In genomic region chr13:73512776-73513673, GRCm38 (mm10) we compare ENCODE assay signal across 8 mouse cellular contexts. TPM values are rescaled to one million over a fixed set of nuclear protein-coding genes. Genes with fewer than 3 reads are reported as not detected.
DNase-seq lines count a peak whose midpoint lies in the region; ATAC-seq and TF ChIP-seq lines count a peak whose summit lies in the region.

No protein-coding gene starts in this region.

- TF ChIP-seq POLR2A in MEL (IDR thresholded peaks at IDR 0.05; ENCODE audit: control insufficient read depth in 1 of 2, insufficient read depth in 1 of 2, low read depth in 1 of 2, low read length in 2 of 2, poor library complexity in 1 of 2) = no peak

- H3K9ac ChIP-seq in MEL (ENCODE audit: control insufficient read depth, low read depth, low read length, poor library complexity, severe bottlenecking) = no peak overlapping the region
- H3K9ac ChIP-seq in forebrain, embryonic 11.5 days (ENCODE audit: low read length) = no peak overlapping the region
- H3K9ac ChIP-seq in hindbrain, embryonic 11.5 days (ENCODE audit: low read depth, low read length) = no peak overlapping the region
- no peak overlapping the region for H3K9ac ChIP-seq in lung, embryonic 16.5 days (ENCODE audit: low read length)

- no peaks in the 10 kb centered on the region for H3K27me3 ChIP-seq in MEL (ENCODE audit: control insufficient read depth in 1 of 2, insufficient read depth in 2 of 2, low read length in 2 of 2)
- H3K27me3 ChIP-seq in forebrain, embryonic 11.5 days (ENCODE audit: control insufficient read depth, insufficient read depth, low read length) = no peaks in the 10 kb centered on the region
- H3K27me3 ChIP-seq in hindbrain, embryonic 11.5 days (ENCODE audit: control insufficient read depth, insufficient read depth, low read length) = no peaks in the 10 kb centered on the region
- no peaks in the 10 kb centered on the region for H3K27me3 ChIP-seq in lung, embryonic 16.5 days (ENCODE audit: control insufficient read depth, insufficient read depth, low read depth, low read length)

- no peak overlapping the region for H3K4me2 ChIP-seq in forebrain, embryonic 11.5 days (ENCODE audit: low read depth, low read length, severe bottlenecking)
- no peak overlapping the region for H3K4me2 ChIP-seq in hindbrain, embryonic 11.5 days (replicated peaks; ENCODE audit: low read depth, low read length)
- no peak overlapping the region for H3K4me2 ChIP-seq in lung, embryonic 16.5 days (ENCODE audit: low read depth, low read length)

- TF ChIP-seq CTCF in MEL (IDR thresholded peaks at IDR 0.05 in 2 of 3, conservative IDR thresholded peaks at IDR 0.05 in 1 of 3; ENCODE audit: control insufficient read depth in 1 of 3, insufficient read depth in 1 of 3, low read depth in 2 of 3, low read length in 3 of 3, poor library complexity in 1 of 3, severe bottlenecking in 1 of 3) = peak; percentile 77 to 95 (median 87)
- peak; percentile 93 for TF ChIP-seq CTCF in layer of hippocampus, adult 2 months (conservative IDR thresholded peaks at IDR 0.05)

- peak; percentile 93 for TF ChIP-seq RAD21 in MEL (IDR thresholded peaks at IDR 0.05; ENCODE audit: low read depth, low read length)

- no peak for TF ChIP-seq EP300 in MEL (IDR thresholded peaks at IDR 0.05; ENCODE audit: low read depth in 1 of 2, low read length in 2 of 2)

- no peaks in the 10 kb centered on the region for H3K9me3 ChIP-seq in MEL (replicated peaks; ENCODE audit: insufficient read depth, low read length)
- no peaks in the 10 kb centered on the region for H3K9me3 ChIP-seq in forebrain, embryonic 11.5 days (ENCODE audit: control insufficient read depth, low read length)
- no peaks in the 10 kb centered on the region for H3K9me3 ChIP-seq in hindbrain, embryonic 11.5 days (ENCODE audit: control insufficient read depth, low read length)
- no peaks in the 10 kb centered on the region for H3K9me3 ChIP-seq in lung, embryonic 16.5 days (ENCODE audit: control insufficient read depth, low read length)

- H3K4me1 ChIP-seq in MEL (ENCODE audit: control insufficient read depth in 1 of 2, insufficient read depth in 2 of 2, low read length in 2 of 2) = no peaks in the 10 kb centered on the region
- no peaks in the 10 kb centered on the region for H3K4me1 ChIP-seq in forebrain, embryonic 11.5 days (replicated peaks; ENCODE audit: control insufficient read depth, insufficient read depth, low read length)
- H3K4me1 ChIP-seq in hindbrain, embryonic 11.5 days (replicated peaks; ENCODE audit: control insufficient read depth, insufficient read depth, low read length) = no peaks in the 10 kb centered on the region
- H3K4me1 ChIP-seq in lung, embryonic 16.5 days (replicated peaks; ENCODE audit: control insufficient read depth, insufficient read depth, low read length) = no peaks in the 10 kb centered on the region; the same call in 1 of the 2 replicates

- peak; percentile 77 for DNase-seq in MEL (ENCODE audit: low read depth, low spot score)
- peak; percentile 78 for DNase-seq in c-Kit-positive CD71-negative TER-119-negative erythroid progenitor cells, embryonic 14.5 days (ENCODE audit: low read depth)
- DNase-seq in forebrain, embryonic 11.5 days (ENCODE audit: low spot score) = peak; percentile 88
- DNase-seq in hindbrain, embryonic 11.5 days (ENCODE audit: low spot score) = peak; percentile 91
- DNase-seq in layer of hippocampus, adult 2 months (ENCODE audit: low spot score in 2 of 2) = peak; percentile 71 to 81
- DNase-seq in ovary, postnatal 10 days (ENCODE audit: low spot score) = peak; percentile 54
- peak; percentile 55 to 75 for DNase-seq in thymus, postnatal 10 days (ENCODE audit: low spot score in 2 of 2)

- peak; percentile 49; the same call in 1 of the 2 replicates for ATAC-seq in forebrain, embryonic 11.5 days (replicated peaks; ENCODE audit: low FRiP score)
- peak; percentile 61 for ATAC-seq in hindbrain, embryonic 11.5 days (ENCODE audit: low FRiP score)
- peak; percentile 16; the same call in 1 of the 2 replicates for ATAC-seq in lung, embryonic 16.5 days (ENCODE audit: low read depth)

- peaks cover 0 to 2% of the 10 kb centered on the region in 2 experiments; a peak in 1 of 4 replicates for H3K36me3 ChIP-seq in MEL (ENCODE audit: control insufficient read depth in 1 of 2, insufficient read depth in 2 of 2, low read length in 2 of 2)
- H3K36me3 ChIP-seq in forebrain, embryonic 11.5 days (ENCODE audit: control insufficient read depth, insufficient read depth, low read length) = peaks cover 3% of the 10 kb centered on the region; the same call in 1 of the 2 replicates
- H3K36me3 ChIP-seq in hindbrain, embryonic 11.5 days (ENCODE audit: control insufficient read depth, insufficient read depth, low read length) = no peaks in the 10 kb centered on the region; the same call in 1 of the 2 replicates
- peaks cover 44% of the 10 kb centered on the region for H3K36me3 ChIP-seq in lung, embryonic 16.5 days (ENCODE audit: control insufficient read depth, insufficient read depth, low read length)

- H3K4me3 ChIP-seq in MEL (ENCODE audit: control insufficient read depth in 1 of 2, insufficient read depth in 1 of 2, low read depth in 2 of 2, low read length in 2 of 2) = no peak overlapping the region
- no peak overlapping the region for H3K4me3 ChIP-seq in forebrain, embryonic 11.5 days (ENCODE audit: low read depth, low read length)
- H3K4me3 ChIP-seq in hindbrain, embryonic 11.5 days (ENCODE audit: low read depth, low read length) = no peak overlapping the region
- H3K4me3 ChIP-seq in layer of hippocampus, adult 2 months = no peak overlapping the region
- no peak overlapping the region for H3K4me3 ChIP-seq in lung, embryonic 16.5 days (ENCODE audit: low read length)

- H3K79me2 ChIP-seq in MEL (ENCODE audit: control insufficient read depth, insufficient read depth, low read length, poor library complexity) = no peaks in the 10 kb centered on the region

- H3K27ac ChIP-seq in MEL (ENCODE audit: control insufficient read depth, low read depth, low read length) = no peak overlapping the region
- no peak overlapping the region for H3K27ac ChIP-seq in forebrain, embryonic 11.5 days (ENCODE audit: low read depth, low read length)
- H3K27ac ChIP-seq in hindbrain, embryonic 11.5 days (ENCODE audit: low read depth, low read length) = no peak overlapping the region
- no peak overlapping the region for H3K27ac ChIP-seq in layer of hippocampus, adult 2 months
- H3K27ac ChIP-seq in lung, embryonic 16.5 days (ENCODE audit: low read length) = no peak overlapping the region

- WGBS in forebrain, embryonic 11.5 days = 64% methylated on average over 13 of the region's 13 CpGs
- WGBS in hindbrain, embryonic 11.5 days = 61% methylated on average over 13 of the region's 13 CpGs
- WGBS in lung, embryonic 16.5 days = 53% methylated on average over 13 of the region's 13 CpGs

TF ChIP-seq in MEL, 35 proteins besides CTCF, POLR2A, EP300 and RAD21:
- peak; percentile 83 for TF ChIP-seq SMC3 (IDR thresholded peaks at IDR 0.05; ENCODE audit: low read depth, low read length)
- no peak for TF ChIP-seq MAX (IDR thresholded peaks at IDR 0.05; ENCODE audit: low read length)
- peak; percentile 77 for TF ChIP-seq ZC3H11A (IDR thresholded peaks at IDR 0.05; ENCODE audit: low read depth, low read length)

RNA-seq across cellular contexts. Expression of gene Slc6a3, which starts 23.5 kb away (rescaled TPM):
- 0.07 and 0.08 TPM in 2 replicates for total RNA-seq in MEL (2012; rRNA removed)
- under 1 TPM in 1 of 2 experiments, not detected in 1; 0.10 TPM for polyA plus RNA-seq in MEL (2012; ENCODE audit: insufficient read depth in 1 of 2, insufficient read length in 2 of 2, low read depth in 1 of 2, low replicate concordance in 2 of 2, missing spikeins in 1 of 2)
- polyA plus RNA-seq in forebrain, embryonic 11.5 days (2014; fragmentation: Nextera tagmentation; extraction: Ambion mirVana) = 0.08 and 0.75 TPM in 2 replicates
- polyA plus RNA-seq in hindbrain, embryonic 11.5 days (2014; fragmentation: Nextera tagmentation; extraction: Ambion mirVana) = 0.36 TPM in 1 of 2 replicates, not detected in the other
- under 1 TPM in 1 of 2 experiments, not detected in 1; 0.20 TPM for total RNA-seq in layer of hippocampus, adult 2 months (2021)
- polyA plus RNA-seq in lung, embryonic 16.5 days (2015; fragmentation: Nextera tagmentation; extraction: Ambion mirVana) = 0.08 and 0.18 TPM in 2 replicates

RNA-seq across cellular contexts. Expression of gene Lpcat1, which starts 46.0 kb away (rescaled TPM):
- 30.5 and 38.8 TPM in 2 replicates for total RNA-seq in MEL (2012; rRNA removed)
- polyA plus RNA-seq in MEL (2012; ENCODE audit: insufficient read depth in 1 of 2, insufficient read length in 2 of 2, low read depth in 1 of 2, low replicate concordance in 2 of 2, missing spikeins in 1 of 2) = 10 to 100 TPM in 1 of 2 experiments, not detected in 1; 31.5 TPM
- polyA plus RNA-seq in forebrain, embryonic 11.5 days (2014; fragmentation: Nextera tagmentation; extraction: Ambion mirVana) = 64.3 and 68.0 TPM in 2 replicates
- 51.2 and 51.5 TPM in 2 replicates for polyA plus RNA-seq in hindbrain, embryonic 11.5 days (2014; fragmentation: Nextera tagmentation; extraction: Ambion mirVana)
- 10 to 100 TPM; 36.6 to 39.5 TPM for total RNA-seq in layer of hippocampus, adult 2 months (2021)
- 119 and 140 TPM in 2 replicates for polyA plus RNA-seq in lung, embryonic 16.5 days (2015; fragmentation: Nextera tagmentation; extraction: Ambion mirVana)
